Mouse (Mus musculus) mouse embryonic stem cell (cell line): ENCODE measurements around the gene Vhl.

Experiments
- in situ Hi-C, 2 experiments: fragments of 300-500 bp; cut with MboI; formaldehyde crosslinking; loops; 1 replicate in 1 of 2; 3 replicates in 1 of 2; pipeline ENCODE4 v1.14.3; 2019 to 2020; ENCODE audit warnings: low sequenced_read_pairs in 2 of 2, low pct_unique_long_range_greater_than_20kb in 1 of 2, mixed read lengths in 1 of 2; ENCODE audit not compliant: unreplicated experiment in 1 of 2

Gene Vhl

GRCm38 (mm10) chr6:113655475-113655874 is 31.7 kb downstream of the Vhl start:
- in situ Hi-C loops: no loop called here

GRCm38 (mm10) chr6:113656847-113657246 is 33.1 kb downstream of the Vhl start:
- in situ Hi-C loops: no loop called here

GRCm38 (mm10) chr6:113658226-113658625 is 34.5 kb downstream of the Vhl start:
- in situ Hi-C loops: no loop called here

GRCm38 (mm10) chr6:113659648-113660491 is 36.1 kb downstream of the Vhl start:
- in situ Hi-C loops: no loop called here

GRCm38 (mm10) chr6:113660492-113661352 is 37.0 kb downstream of the Vhl start:
- in situ Hi-C loops: no loop called here

- in situ Hi-C loops: no loop called here
Observed at GRCm38 (mm10) chr6:113661353-113662241, 37.8 kb downstream of the Vhl start.

- in situ Hi-C loops: no loop called here
Observed at GRCm38 (mm10) chr6:113662964-113663700, 39.4 kb downstream of the Vhl start.

- in situ Hi-C loops: no loop called here
Observed at GRCm38 (mm10) chr6:113664305-113664704, 40.5 kb downstream of the Vhl start.

GRCm38 (mm10) chr6:113667611-113668122 is 43.9 kb downstream of the Vhl start:
- in situ Hi-C loops: no loop called here

GRCm38 (mm10) chr6:113668287-113669154 is 44.8 kb downstream of the Vhl start:
- in situ Hi-C loops: no loop called here

GRCm38 (mm10) chr6:113669821-113670220 is 46.1 kb downstream of the Vhl start:
- in situ Hi-C loops: loop anchor here in 1 of 2 experiments (5.0 kb wide), 1 partner anchor 33 kb away; the partner anchor contains the start of gene Irak2

- in situ Hi-C loops: loop anchor here in 1 of 2 experiments (5.0 kb wide), 1 partner anchor 35 kb away; the partner anchor contains the start of gene Irak2
Observed at GRCm38 (mm10) chr6:113672029-113672428, 48.3 kb downstream of the Vhl start.

- in situ Hi-C loops: loop anchor here in 1 of 2 experiments (5.0 kb wide), 1 partner anchor 36 kb away; the partner anchor contains the start of gene Irak2
Observed at GRCm38 (mm10) chr6:113672989-113673388, 49.2 kb downstream of the Vhl start.

GRCm38 (mm10) chr6:113675234-113675633 is 51.5 kb downstream of the Vhl start:
- in situ Hi-C loops: no loop called here

- in situ Hi-C loops: no loop called here
Observed at GRCm38 (mm10) chr6:113675991-113676390, 52.2 kb downstream of the Vhl start.

- in situ Hi-C loops: no loop called here
Observed at GRCm38 (mm10) chr6:113677070-113677734, 53.4 kb downstream of the Vhl start.
